Comparison of ENCODE assay signal across 8 mouse cellular contexts in the genomic region with DNA sequence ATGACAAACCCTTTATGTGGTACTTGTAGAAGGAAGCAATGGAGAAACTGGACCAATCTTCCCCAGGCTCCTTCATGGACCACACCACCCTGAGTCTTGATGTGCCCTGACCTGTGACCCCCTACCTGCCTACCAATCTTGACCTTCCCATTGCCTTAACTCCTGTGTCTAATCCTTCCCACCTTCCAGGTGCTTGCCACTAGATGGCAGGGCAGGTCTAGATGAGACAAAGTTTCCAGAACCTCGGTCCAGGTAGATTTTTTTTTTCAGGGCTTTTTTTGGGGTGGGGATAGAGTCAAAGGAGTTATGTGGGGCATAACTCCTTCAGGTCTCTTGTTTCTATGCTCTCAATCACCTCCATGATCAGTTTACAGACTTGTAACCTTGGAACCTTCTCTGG. TPM values are rescaled to one million over a fixed set of nuclear protein-coding genes. Genes with fewer than 3 reads are reported as not detected.
A peak's percentile ranks its signal among the peaks of the same experiment; 100 is the strongest.
DNase-seq lines count a peak whose midpoint lies in the region; ATAC-seq and TF ChIP-seq lines count a peak whose summit lies in the region.
"Had no signal": no experiment of that assay in that cellular context is flagged by ENCODE, and none has a peak within 500 bp of the region (broad histone marks: within the 10 kb centered on the region; RNA-seq: fewer than 3 reads in every experiment).

No protein-coding gene starts in this region.

- TF ChIP-seq EP300 in liver, postnatal 0 days (IDR thresholded peaks at IDR 0.05; ENCODE audit: low read depth), result no peak

- no peak overlapping the region for H3K4me3 ChIP-seq in kidney, embryonic 14.5 days (ENCODE audit: low read length)
- H3K4me3 ChIP-seq in ES-E14 (ENCODE audit: insufficient read depth in 1 of 2, low read depth in 1 of 2, low read length in 2 of 2, poor library complexity in 1 of 2, severe bottlenecking in 1 of 2), result no peak overlapping the region
- no peak overlapping the region for H3K4me3 ChIP-seq in liver, postnatal 0 days (ENCODE audit: low read depth, low read length)
- H3K4me3 ChIP-seq: limb, embryonic 13.5 days had no signal

- H3K9ac ChIP-seq in kidney, embryonic 14.5 days (ENCODE audit: low read depth, low read length), result no peak overlapping the region
- H3K9ac ChIP-seq in ES-E14 (ENCODE audit: insufficient read depth, low read depth, low read length, poor library complexity, severe bottlenecking), result no peak overlapping the region
- no peak overlapping the region for H3K9ac ChIP-seq in liver, postnatal 0 days (replicated peaks)
- H3K9ac ChIP-seq: limb, embryonic 13.5 days had no signal

- intact Hi-C loops in heart, postnatal 36 days (cut with DNase I), result loop anchor here (2.0 kb wide), 1 partner anchor 238 kb away; no protein-coding TSS in a partner anchor

- no peaks in the 10 kb centered on the region for H3K9me3 ChIP-seq in kidney, embryonic 14.5 days (ENCODE audit: control insufficient read depth, low read length)
- no peaks in the 10 kb centered on the region for H3K9me3 ChIP-seq in ES-E14 (ENCODE audit: control insufficient read depth, insufficient read depth, low read depth, low read length)
- H3K9me3 ChIP-seq in liver, postnatal 0 days (ENCODE audit: low read length), result no peaks in the 10 kb centered on the region
- H3K9me3 ChIP-seq: limb, embryonic 13.5 days had no signal

- H3K4me1 ChIP-seq in kidney, embryonic 14.5 days (ENCODE audit: control insufficient read depth, insufficient read depth, low read length), result no peaks in the 10 kb centered on the region
- H3K4me1 ChIP-seq in ES-E14 (ENCODE audit: control insufficient read depth in 2 of 2, insufficient read depth in 2 of 2, low read length in 2 of 2, poor library complexity in 1 of 2), result peaks cover 17 to 18% of the 10 kb centered on the region in 2 experiments
- H3K4me1 ChIP-seq in liver, postnatal 0 days (ENCODE audit: insufficient read depth), result no peaks in the 10 kb centered on the region

- WGBS in kidney, embryonic 14.5 days, result 14% methylated on average over 1 of the region's 1 CpGs
- 13% methylated on average over 1 of the region's 1 CpGs for WGBS in liver, postnatal 0 days (ENCODE audit: insufficient replicate concordance)

- peak; percentile 80 for TF ChIP-seq CTCF in liver, postnatal 0 days (IDR thresholded peaks at IDR 0.05; ENCODE audit: low read depth)

- H3K36me3 ChIP-seq in kidney, embryonic 14.5 days (ENCODE audit: control insufficient read depth, insufficient read depth, low read length), result no peaks in the 10 kb centered on the region
- H3K36me3 ChIP-seq in ES-E14 (ENCODE audit: control insufficient read depth, insufficient read depth, low read length, poor library complexity, severe bottlenecking), result no peaks in the 10 kb centered on the region
- H3K36me3 ChIP-seq in liver, postnatal 0 days (replicated peaks; ENCODE audit: insufficient read depth, low read length), result no peaks in the 10 kb centered on the region
- H3K36me3 ChIP-seq: limb, embryonic 13.5 days had no signal

- no peak overlapping the region for H3K4me2 ChIP-seq in kidney, embryonic 14.5 days (replicated peaks; ENCODE audit: low read depth, low read length)
- H3K4me2 ChIP-seq in liver, postnatal 0 days (ENCODE audit: low read depth, low read length), result no peak overlapping the region
- H3K4me2 ChIP-seq: limb, embryonic 13.5 days had no signal

- peak; percentile 60 for DNase-seq in kidney, adult 18-20 months
- DNase-seq in ES-E14 (ENCODE audit: low read depth, low spot score), result peak; percentile 36
- peak; percentile 38 for DNase-seq in adrenal gland, postnatal 25 days
- peak; percentile 15 to 32 for DNase-seq in heart, postnatal 36 days
- DNase-seq in liver, postnatal 0 days, result peak; percentile 53
- peak; percentile 30 for DNase-seq in thymus, postnatal 0 days (ENCODE audit: low spot score)

- H3K27me3 ChIP-seq in kidney, embryonic 14.5 days (ENCODE audit: control insufficient read depth, insufficient read depth, low read length), result no peaks in the 10 kb centered on the region
- H3K27me3 ChIP-seq in liver, postnatal 0 days (ENCODE audit: insufficient read depth, low read length), result no peaks in the 10 kb centered on the region
- H3K27me3 ChIP-seq: limb, embryonic 13.5 days had no signal

- ATAC-seq in kidney, embryonic 14.5 days (ENCODE audit: low FRiP score, low TSS enrichment), result no peak
- ATAC-seq in liver, postnatal 0 days, result no peak

- in situ Hi-C loops in ES-E14 (cut with MboI; ENCODE audit: low sequenced_read_pairs in 2 of 2, unreplicated experiment in 2 of 2), result loop anchor here (10.0 to 25.0 kb wide), 4 partner anchors 252 to 502 kb away; a partner anchor contains a TSS

- no peak overlapping the region for H3K27ac ChIP-seq in kidney, embryonic 14.5 days (ENCODE audit: low read depth, low read length)
- H3K27ac ChIP-seq in ES-E14 (ENCODE audit: insufficient read depth, low read depth, low read length, poor library complexity, severe bottlenecking), result no peak overlapping the region
- H3K27ac ChIP-seq in liver, postnatal 0 days (ENCODE audit: low read depth), result no peak overlapping the region
- H3K27ac ChIP-seq: limb, embryonic 13.5 days had no signal

TF ChIP-seq in ES-E14, 5 proteins besides CTCF, POLR2A, EP300 and RAD21:
- peak; percentile 93 for TF ChIP-seq ZC3H11A (IDR thresholded peaks at IDR 0.05; ENCODE audit: borderline replicate concordance, low read depth, low read length)
- TF ChIP-seq MAFK (IDR thresholded peaks at IDR 0.05; ENCODE audit: insufficient read depth, low read depth, low read length), result no peak
- no peak for TF ChIP-seq CHD2 (IDR thresholded peaks at IDR 0.05; ENCODE audit: low read depth, low read length)
- peak; percentile 85 for TF ChIP-seq ZNF384 (IDR thresholded peaks at IDR 0.05; ENCODE audit: low read depth, low read length)

RNA-seq across cellular contexts. Expression of a gene that starts 44.8 kb away (rescaled TPM):
- polyA plus RNA-seq in kidney, embryonic 14.5 days (2014; fragmentation: Nextera tagmentation; extraction: Ambion mirVana), result 410 and 424 TPM in 2 replicates
- 227 and 249 TPM in 2 replicates for total RNA-seq in ES-E14 (2012; rRNA removed)
- total RNA-seq in adrenal gland, postnatal 25 days (2021), result 103 and 117 TPM in 2 replicates
- total RNA-seq in heart, postnatal 36 days (2021), result 10 to 100 TPM; 45.5 TPM
- polyA plus RNA-seq in liver, postnatal 0 days (2015; fragmentation: Nextera tagmentation; extraction: Ambion mirVana), result 85.8 and 99.5 TPM in 2 replicates
- polyA plus RNA-seq in thymus, postnatal 0 days (2015; fragmentation: Nextera tagmentation; extraction: Ambion mirVana), result 414 and 431 TPM in 2 replicates
